Mouse (Mus musculus): ENCODE measurements around the gene Hist1h4b.

DNA sequence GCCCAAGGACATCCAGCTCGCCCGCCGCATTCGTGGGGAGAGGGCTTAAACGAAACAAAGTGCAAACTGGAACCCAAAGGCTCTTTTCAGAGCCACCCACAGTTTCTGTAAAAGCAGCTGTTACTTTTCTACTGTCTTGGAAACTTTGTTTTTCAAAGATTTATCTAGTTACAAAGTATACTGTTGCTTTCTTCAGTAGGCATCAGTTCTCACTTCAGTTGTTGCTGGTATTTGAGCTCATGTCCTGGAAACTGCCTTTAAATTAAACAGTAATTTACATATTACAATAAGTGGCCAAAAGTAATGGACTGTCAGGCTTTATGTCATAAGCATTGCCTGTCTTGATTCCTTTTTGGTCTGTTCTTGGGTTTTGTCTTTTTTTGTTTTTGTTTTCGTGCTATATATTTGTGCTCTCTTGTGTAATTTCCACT lies 4.1 kb upstream of the Hist1h4b start:
- no peak for TF ChIP-seq CTCF (IDR thresholded peaks at IDR 0.05; ENCODE audit: low read depth, low read length)
- no peak for TF ChIP-seq POLR2A (IDR thresholded peaks at IDR 0.05; ENCODE audit: insufficient read depth, low read length)
- TF ChIP-seq EP300 (IDR thresholded peaks at IDR 0.05; ENCODE audit: insufficient read depth, low read depth, low read length), result no peak

Data from ES-Bruce4 (cell line).